8 mouse cellular contexts compared by ENCODE assay signal in the genomic region with DNA sequence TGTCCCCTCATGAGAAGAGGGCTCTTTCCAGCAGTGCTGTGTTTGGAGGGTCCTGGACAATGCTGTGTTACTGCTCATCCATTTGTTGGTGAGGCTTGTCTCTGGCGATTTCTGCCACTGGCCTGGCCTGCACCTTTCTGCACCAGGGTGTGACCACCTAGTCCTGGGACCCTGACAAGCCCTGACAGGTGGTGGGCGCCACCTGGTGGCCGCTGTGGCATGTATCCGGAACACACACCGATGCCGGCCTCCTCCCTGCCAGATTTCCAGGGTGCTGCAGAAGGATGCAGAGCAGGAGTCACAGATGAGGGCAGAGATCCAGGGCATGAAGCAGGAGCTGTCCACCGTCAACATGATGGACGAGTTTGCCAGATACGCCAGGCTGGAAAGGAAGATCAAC. TPM values are rescaled to one million over a fixed set of nuclear protein-coding genes. Genes with fewer than 3 reads are reported as not detected.
A peak's percentile ranks its signal among the peaks of the same experiment; 100 is the strongest.
DNase-seq lines count a peak whose midpoint lies in the region; ATAC-seq and TF ChIP-seq lines count a peak whose summit lies in the region.

No protein-coding gene starts in this region.

- H3K9ac ChIP-seq in forebrain, embryonic 14.5 days (ENCODE audit: low read length): no peak overlapping the region

- H3K36me3 ChIP-seq in forebrain, embryonic 14.5 days (ENCODE audit: control insufficient read depth, insufficient read depth, low read length): peaks cover 40% of the 10 kb centered on the region

- no peak overlapping the region for H3K4me2 ChIP-seq in forebrain, embryonic 14.5 days (ENCODE audit: low read length)

- 31% methylated on average over 9 of the region's 9 CpGs for WGBS in forebrain, embryonic 14.5 days

- no peaks in the 10 kb centered on the region for H3K9me3 ChIP-seq in forebrain, embryonic 14.5 days (replicated peaks; ENCODE audit: control insufficient read depth, low read length)

- peaks cover 1% of the 10 kb centered on the region; the same call in 1 of the 2 replicates for H3K4me1 ChIP-seq in forebrain, embryonic 14.5 days (ENCODE audit: control insufficient read depth, insufficient read depth, low read length)

- peak; percentile 92 for TF ChIP-seq CTCF in layer of hippocampus, adult 2 months (conservative IDR thresholded peaks at IDR 0.05)

- no peak overlapping the region for H3K27ac ChIP-seq in forebrain, embryonic 14.5 days (ENCODE audit: low read depth, low read length)
- no peak overlapping the region for H3K27ac ChIP-seq in layer of hippocampus, adult 2 months

- peak; percentile 73 for DNase-seq in ES-CJ7 (ENCODE audit: low read depth, low spot score)
- peak; percentile 36 for DNase-seq in c-Kit-positive CD71-positive TER-119-negative erythroid progenitor cells, embryonic 14.5 days (ENCODE audit: low read depth)
- DNase-seq in forebrain, embryonic 14.5 days (ENCODE audit: low spot score): peak; percentile 69
- DNase-seq in heart, postnatal 36 days: peak; percentile 75 to 82
- peak in 1 of 2 experiments; percentile 69 for DNase-seq in layer of hippocampus, adult 2 months (ENCODE audit: low spot score in 2 of 2)
- peak; percentile 85 for DNase-seq in lung, postnatal 10 days
- peak; percentile 79 for DNase-seq in retina, postnatal 1 day
- peak; percentile 91 for DNase-seq in thymus, postnatal 4 days

- no peaks in the 10 kb centered on the region for H3K27me3 ChIP-seq in forebrain, embryonic 14.5 days (replicated peaks; ENCODE audit: control insufficient read depth, insufficient read depth, low read length)

- intact Hi-C loops in heart, postnatal 36 days (cut with DNase I): loop anchor here (2.0 to 5.0 kb wide), 2 partner anchors 34 to 107 kb away; no protein-coding TSS in a partner anchor

- peak; percentile 30 for ATAC-seq in forebrain, embryonic 14.5 days

- no peak overlapping the region for H3K4me3 ChIP-seq in forebrain, embryonic 14.5 days (ENCODE audit: low read depth, low read length)
- no peak overlapping the region for H3K4me3 ChIP-seq in layer of hippocampus, adult 2 months

RNA-seq across cellular contexts. Expression of a gene that starts 6.3 kb away (rescaled TPM):
- polyA plus RNA-seq in forebrain, embryonic 14.5 days (2014; fragmentation: Nextera tagmentation; extraction: Ambion mirVana): 188 and 204 TPM in 2 replicates
- 10 to 100 TPM; 14.3 to 15.5 TPM for total RNA-seq in heart, postnatal 36 days (2021)
- 10 to 100 TPM; 66.8 to 69.8 TPM for total RNA-seq in layer of hippocampus, adult 2 months (2021)

RNA-seq across cellular contexts. Expression of a gene that starts 24.0 kb away (rescaled TPM):
- 520 and 536 TPM in 2 replicates for polyA plus RNA-seq in forebrain, embryonic 14.5 days (2014; fragmentation: Nextera tagmentation; extraction: Ambion mirVana)
- total RNA-seq in heart, postnatal 36 days (2021): 10 to 100 TPM; 45.2 to 52.8 TPM
- total RNA-seq in layer of hippocampus, adult 2 months (2021): 10 to 100 TPM; 68.5 to 73.7 TPM

RNA-seq across cellular contexts. Expression of a gene that starts 40.5 kb away (rescaled TPM):
- 1.1 and 1.4 TPM in 2 replicates for polyA plus RNA-seq in forebrain, embryonic 14.5 days (2014; fragmentation: Nextera tagmentation; extraction: Ambion mirVana)
- under 1 TPM; 0.38 to 0.53 TPM for total RNA-seq in heart, postnatal 36 days (2021)
- 1 to 10 TPM; 2.4 to 2.7 TPM for total RNA-seq in layer of hippocampus, adult 2 months (2021)

RNA-seq across cellular contexts. Expression of a gene that starts 48.7 kb away (rescaled TPM):
- 0.60 and 1.4 TPM in 2 replicates for polyA plus RNA-seq in forebrain, embryonic 14.5 days (2014; fragmentation: Nextera tagmentation; extraction: Ambion mirVana)
- total RNA-seq in heart, postnatal 36 days (2021): 100 to 1,000 TPM; 335 to 411 TPM
- 1 to 10 TPM; 2.1 to 3.3 TPM for total RNA-seq in layer of hippocampus, adult 2 months (2021)

Comparison
In these comparisons a context has a peak if more than half of its experiments do, and no peak if none do; other contexts are left out.
1. RNA of a gene that starts 6.3 kb away (total RNA-seq): 66.8 to 69.8 TPM in layer of hippocampus, adult 2 months; 14.3 to 15.5 TPM in heart, postnatal 36 days; every median in the first group is over 4 times any median in the second.